Mouse (Mus musculus): ENCODE measurements around the gene Syngap1. TPM values are rescaled to one million over a fixed set of nuclear protein-coding genes. Genes with fewer than 3 reads are reported as not detected.
"Not testable (repeated sequence)": the region's sequence is repeated elsewhere in the genome, so short reads cannot be mapped to it uniquely, and the experiment has no call there.

Syngap1 gene
- 109 and 113 TPM in 2 replicates for polyA plus RNA-seq (2012; rRNA removed)

DNA sequence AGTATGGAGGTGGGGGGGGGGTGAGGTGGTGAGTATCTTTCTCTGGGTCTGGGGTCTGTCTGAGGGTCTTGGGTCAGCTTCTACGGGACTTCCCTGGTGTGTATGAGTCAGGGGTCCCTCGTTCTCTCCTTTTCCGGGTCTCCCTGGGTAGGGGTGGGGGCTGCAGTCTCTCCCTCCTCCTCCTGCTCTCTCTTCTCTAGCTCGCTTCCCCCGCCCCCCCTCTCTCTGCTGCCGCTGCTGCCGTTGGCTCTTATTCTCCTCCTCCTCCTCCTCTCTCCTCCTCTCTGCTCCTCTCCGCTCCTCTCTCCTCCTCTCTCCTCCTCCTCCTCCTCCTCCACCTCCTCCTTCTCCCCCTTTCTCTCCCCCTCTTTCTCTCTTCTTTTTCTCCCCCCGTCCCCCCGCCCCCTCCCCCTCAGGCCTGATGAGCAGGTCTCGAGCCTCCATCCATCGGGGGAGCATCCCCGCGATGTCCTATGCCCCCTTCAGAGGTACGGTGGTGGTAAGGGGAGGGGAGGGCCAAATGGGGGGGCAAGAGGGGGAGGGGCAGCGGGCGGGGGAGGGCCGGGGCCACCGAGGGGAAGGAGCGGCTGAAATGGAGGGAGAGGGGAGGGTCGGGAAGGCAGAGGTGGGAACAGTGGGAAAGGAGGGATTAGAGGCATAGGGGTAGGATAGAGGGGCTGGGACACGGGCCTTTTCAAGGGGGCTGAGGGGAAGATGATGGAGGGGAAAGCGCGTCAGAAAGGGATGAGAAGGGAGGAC lies at the start of gene Syngap1:
Syngap1 (plus strand) TSS at position 223 of the 759 bp plus-strand sequence.
- Histone ChIP-seq H3K36me3 (ENCODE audit: control insufficient read depth, insufficient read depth, low read length) (no peaks in the 10 kb centered on the region), H3K4me3 (ENCODE audit: control insufficient read depth, low read depth, low read length) (peak within 1 kb of the TSS; percentile 76), H3K27me3 (ENCODE audit: control insufficient read depth, insufficient read depth, low read length) (no peaks in the 10 kb centered on the region), H3K4me1 (ENCODE audit: control insufficient read depth, insufficient read depth, low read length) (peaks cover 45% of the 10 kb centered on the region), H3K27ac (ENCODE audit: control insufficient read depth, insufficient read depth, low read depth, low read length) (peak within 1 kb of the TSS; percentile 69)
- TF ChIP-seq POLR2A (IDR thresholded peaks at IDR 0.05; ENCODE audit: control insufficient read depth, low read depth, low read length) (no peak), CTCF (IDR thresholded peaks at IDR 0.05; ENCODE audit: control insufficient read depth, insufficient read depth, insufficient replicate concordance, low read depth, low read length) (no peak)

DNA sequence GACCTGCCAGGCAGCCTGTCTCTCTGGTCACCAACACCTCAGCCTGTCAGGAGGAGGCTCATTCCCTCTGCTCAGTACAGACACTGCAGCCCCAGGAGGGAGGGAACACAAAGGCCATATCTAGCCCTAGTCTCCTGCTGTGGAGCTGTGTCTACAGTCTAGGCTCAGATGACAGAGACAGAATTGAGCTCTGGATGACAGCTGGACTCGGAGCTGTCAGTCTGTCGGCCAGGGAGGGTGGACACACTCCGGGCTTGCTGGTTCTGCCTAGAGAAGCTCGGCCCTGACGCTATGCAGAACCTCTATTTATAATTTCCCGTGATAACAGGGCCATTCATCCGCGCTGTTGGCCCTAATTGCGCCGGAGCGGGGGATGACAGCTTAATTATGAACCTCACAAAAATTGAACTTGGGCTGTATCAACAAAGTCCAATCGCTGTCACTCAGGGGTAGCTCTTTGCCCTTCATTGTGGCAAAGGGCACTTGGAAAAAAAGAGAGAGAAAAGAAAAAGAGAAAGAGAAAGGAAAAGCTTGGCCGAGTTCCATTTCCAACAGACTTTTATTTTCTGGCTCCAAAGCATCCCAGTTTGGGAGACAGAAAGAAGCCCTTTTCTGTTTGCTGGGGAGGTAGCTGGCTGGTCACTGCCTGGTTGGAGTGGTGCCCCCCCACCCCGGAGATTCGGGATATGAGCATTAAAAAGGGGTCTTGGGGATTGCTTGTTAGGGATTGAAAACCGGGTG lies 48.2 kb upstream of the Syngap1 start:
- H3K27ac ChIP-seq (ENCODE audit: control insufficient read depth, insufficient read depth, low read depth, low read length) = no peak overlapping the region
- no peak for TF ChIP-seq POLR2A (IDR thresholded peaks at IDR 0.05; ENCODE audit: control insufficient read depth, low read depth, low read length)
- no peak for TF ChIP-seq CTCF (IDR thresholded peaks at IDR 0.05; ENCODE audit: control insufficient read depth, insufficient read depth, insufficient replicate concordance, low read depth, low read length)
- H3K36me3 ChIP-seq (ENCODE audit: control insufficient read depth, insufficient read depth, low read length) = no peaks in the 10 kb centered on the region
- no peak overlapping the region for H3K4me3 ChIP-seq (ENCODE audit: control insufficient read depth, low read depth, low read length)
- no peaks in the 10 kb centered on the region for H3K27me3 ChIP-seq (ENCODE audit: control insufficient read depth, insufficient read depth, low read length)
- H3K4me1 ChIP-seq (ENCODE audit: control insufficient read depth, insufficient read depth, low read length) = no peaks in the 10 kb centered on the region

DNA sequence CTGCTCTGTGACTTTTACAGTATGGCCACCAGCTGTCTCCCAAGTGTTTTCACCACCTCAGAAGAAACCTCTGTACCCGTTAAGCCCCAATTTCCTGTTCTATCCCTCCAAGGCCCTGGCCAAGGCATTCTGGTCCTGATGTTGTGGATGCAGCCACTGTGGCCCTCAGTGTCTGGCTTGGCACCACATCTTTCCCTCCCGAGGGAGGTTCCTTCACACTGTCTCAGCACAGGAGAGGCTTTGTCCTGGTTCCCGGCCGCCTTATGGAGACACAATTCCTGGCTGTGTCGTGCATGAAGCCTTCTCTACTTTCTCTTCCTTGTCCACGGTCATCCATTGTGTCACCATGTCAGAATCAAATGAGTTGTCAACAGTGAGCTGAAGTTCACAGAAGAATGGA lies 47.6 kb upstream of the Syngap1 start:
- no peak overlapping the region for H3K4me3 ChIP-seq (ENCODE audit: control insufficient read depth, low read depth, low read length)
- no peaks in the 10 kb centered on the region for H3K36me3 ChIP-seq (ENCODE audit: control insufficient read depth, insufficient read depth, low read length)
- no peak overlapping the region for H3K27ac ChIP-seq (ENCODE audit: control insufficient read depth, insufficient read depth, low read depth, low read length)
- no peak for TF ChIP-seq CTCF (IDR thresholded peaks at IDR 0.05; ENCODE audit: control insufficient read depth, insufficient read depth, insufficient replicate concordance, low read depth, low read length)
- no peak for TF ChIP-seq POLR2A (IDR thresholded peaks at IDR 0.05; ENCODE audit: control insufficient read depth, low read depth, low read length)
- H3K27me3 ChIP-seq (ENCODE audit: control insufficient read depth, insufficient read depth, low read length) = no peaks in the 10 kb centered on the region
- H3K4me1 ChIP-seq (ENCODE audit: control insufficient read depth, insufficient read depth, low read length) = no peaks in the 10 kb centered on the region

DNA sequence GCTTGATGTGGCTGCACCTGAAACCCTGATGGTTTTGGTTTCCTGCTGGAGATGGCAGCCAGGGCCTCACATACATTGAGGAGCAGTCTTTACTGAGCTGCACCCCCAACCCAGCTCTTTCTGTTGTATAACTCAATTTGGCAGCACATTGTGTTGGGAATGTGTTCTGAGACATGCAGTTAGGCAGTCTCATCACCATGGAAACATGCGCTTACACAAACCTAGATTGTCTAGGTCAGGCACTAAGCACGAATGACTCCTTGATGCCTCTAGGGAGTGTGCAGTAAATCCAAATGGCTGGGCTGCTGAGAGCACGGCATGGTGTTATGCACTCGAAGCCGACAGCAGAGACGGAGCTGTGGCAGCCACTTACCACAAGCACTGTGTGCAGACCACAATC lies 46.7 kb upstream of the Syngap1 start:
- TF ChIP-seq CTCF (IDR thresholded peaks at IDR 0.05; ENCODE audit: control insufficient read depth, insufficient read depth, insufficient replicate concordance, low read depth, low read length) (no peak), POLR2A (IDR thresholded peaks at IDR 0.05; ENCODE audit: control insufficient read depth, low read depth, low read length) (no peak)
- no peak overlapping the region for H3K4me3 ChIP-seq (ENCODE audit: control insufficient read depth, low read depth, low read length)
- no peaks in the 10 kb centered on the region for H3K4me1 ChIP-seq (ENCODE audit: control insufficient read depth, insufficient read depth, low read length)
- H3K27ac ChIP-seq (ENCODE audit: control insufficient read depth, insufficient read depth, low read depth, low read length) = no peak overlapping the region
- no peaks in the 10 kb centered on the region for H3K27me3 ChIP-seq (ENCODE audit: control insufficient read depth, insufficient read depth, low read length)
- no peaks in the 10 kb centered on the region for H3K36me3 ChIP-seq (ENCODE audit: control insufficient read depth, insufficient read depth, low read length)

DNA sequence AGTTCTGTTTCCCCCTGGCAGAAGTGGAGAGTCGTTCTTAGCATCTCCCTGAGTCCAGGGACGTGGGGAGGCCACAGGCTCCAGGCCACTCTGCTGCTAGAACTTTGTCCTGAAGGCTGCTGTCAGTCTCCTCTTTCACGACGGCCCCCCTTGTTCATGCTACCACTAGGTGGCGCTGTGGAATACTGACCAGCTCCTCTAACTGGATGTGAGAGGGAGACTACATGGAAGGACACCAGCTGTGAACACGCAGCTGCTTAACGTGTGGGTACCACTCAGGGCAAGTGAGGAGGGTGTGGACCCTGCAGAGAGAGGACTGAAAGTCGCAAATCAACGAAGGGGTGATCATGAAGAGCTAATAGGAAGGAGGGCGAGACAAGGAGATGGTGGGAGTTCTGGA lies 45.5 kb upstream of the Syngap1 start:
- TF ChIP-seq POLR2A (IDR thresholded peaks at IDR 0.05; ENCODE audit: control insufficient read depth, low read depth, low read length) (no peak), CTCF (IDR thresholded peaks at IDR 0.05; ENCODE audit: control insufficient read depth, insufficient read depth, insufficient replicate concordance, low read depth, low read length) (peak; percentile 89)
- Histone ChIP-seq H3K27me3 (ENCODE audit: control insufficient read depth, insufficient read depth, low read length) (no peaks in the 10 kb centered on the region), H3K27ac (ENCODE audit: control insufficient read depth, insufficient read depth, low read depth, low read length) (no peak overlapping the region), H3K4me3 (ENCODE audit: control insufficient read depth, low read depth, low read length) (no peak overlapping the region), H3K36me3 (ENCODE audit: control insufficient read depth, insufficient read depth, low read length) (no peaks in the 10 kb centered on the region), H3K4me1 (ENCODE audit: control insufficient read depth, insufficient read depth, low read length) (no peaks in the 10 kb centered on the region)

DNA sequence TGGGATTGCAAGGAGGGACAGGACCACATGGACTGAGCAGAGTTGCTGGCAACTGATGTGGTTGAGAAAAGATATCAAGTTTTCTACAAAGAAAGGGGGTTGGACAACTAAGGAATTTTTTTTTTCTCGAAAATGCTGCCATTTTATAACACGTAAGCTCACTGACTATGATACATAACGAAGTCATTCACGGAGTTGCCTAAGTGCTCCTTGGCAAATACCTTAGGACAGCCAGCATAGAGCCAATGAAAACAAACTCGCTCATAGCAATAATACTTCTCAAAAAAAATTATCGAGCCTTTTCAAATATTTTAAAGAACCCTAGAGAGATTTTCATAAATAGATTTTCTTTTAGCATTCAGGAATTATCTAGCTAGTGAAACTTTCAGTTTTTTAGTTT lies 40.1 kb upstream of the Syngap1 start:
- Histone ChIP-seq H3K27ac (ENCODE audit: control insufficient read depth, insufficient read depth, low read depth, low read length) (no peak overlapping the region), H3K4me3 (ENCODE audit: control insufficient read depth, low read depth, low read length) (no peak overlapping the region), H3K4me1 (ENCODE audit: control insufficient read depth, insufficient read depth, low read length) (no peaks in the 10 kb centered on the region), H3K36me3 (ENCODE audit: control insufficient read depth, insufficient read depth, low read length) (no peaks in the 10 kb centered on the region), H3K27me3 (ENCODE audit: control insufficient read depth, insufficient read depth, low read length) (no peaks in the 10 kb centered on the region)
- TF ChIP-seq CTCF (IDR thresholded peaks at IDR 0.05; ENCODE audit: control insufficient read depth, insufficient read depth, insufficient replicate concordance, low read depth, low read length) (no peak), POLR2A (IDR thresholded peaks at IDR 0.05; ENCODE audit: control insufficient read depth, low read depth, low read length) (no peak)

DNA sequence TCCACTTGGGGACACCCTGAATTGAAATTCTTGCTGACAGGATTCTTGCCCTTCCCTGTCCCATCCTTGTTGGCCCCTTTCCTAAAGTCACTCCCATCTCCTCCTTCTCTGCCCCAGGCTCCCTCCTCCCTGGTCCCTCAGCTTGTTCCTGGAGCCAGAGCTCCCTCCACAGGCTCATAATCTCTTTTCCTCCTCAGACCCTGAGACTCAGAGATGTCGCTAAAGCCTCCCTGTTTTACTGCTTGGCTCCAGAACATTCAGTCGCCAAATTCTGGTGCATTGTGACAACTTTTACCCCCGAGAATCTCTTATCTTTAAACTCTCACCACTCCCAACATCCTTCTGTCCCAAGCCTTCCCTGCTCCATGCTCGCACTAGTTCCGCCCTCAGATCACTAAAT lies 36.7 kb upstream of the Syngap1 start:
- no peak overlapping the region for H3K4me3 ChIP-seq (ENCODE audit: control insufficient read depth, low read depth, low read length)
- no peak overlapping the region for H3K27ac ChIP-seq (ENCODE audit: control insufficient read depth, insufficient read depth, low read depth, low read length)
- no peaks in the 10 kb centered on the region for H3K27me3 ChIP-seq (ENCODE audit: control insufficient read depth, insufficient read depth, low read length)
- no peaks in the 10 kb centered on the region for H3K4me1 ChIP-seq (ENCODE audit: control insufficient read depth, insufficient read depth, low read length)
- TF ChIP-seq POLR2A (IDR thresholded peaks at IDR 0.05; ENCODE audit: control insufficient read depth, low read depth, low read length) (no peak), CTCF (IDR thresholded peaks at IDR 0.05; ENCODE audit: control insufficient read depth, insufficient read depth, insufficient replicate concordance, low read depth, low read length) (no peak)
- H3K36me3 ChIP-seq (ENCODE audit: control insufficient read depth, insufficient read depth, low read length) = no peaks in the 10 kb centered on the region

DNA sequence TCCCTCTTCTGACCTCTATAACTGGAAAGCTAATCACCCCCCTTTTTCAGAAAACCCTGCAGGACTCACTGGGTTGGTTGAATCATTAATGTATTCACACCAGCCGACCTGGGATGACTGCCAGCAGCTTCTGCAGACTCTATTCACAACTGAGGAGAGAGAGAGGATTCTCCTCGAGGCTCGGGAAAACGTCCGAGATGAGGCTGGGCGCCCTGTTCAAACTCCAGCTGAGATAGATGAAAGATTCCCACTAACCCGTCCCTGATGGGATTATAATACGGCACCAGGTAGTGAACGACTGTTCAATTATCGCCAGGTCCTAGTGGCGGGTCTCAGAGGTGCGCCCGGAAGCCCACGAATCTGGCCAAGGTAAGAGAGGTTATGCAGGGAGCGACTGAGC lies 33.5 kb upstream of the Syngap1 start:
- not testable (repeated sequence) for H3K27me3 ChIP-seq (ENCODE audit: control insufficient read depth, insufficient read depth, low read length); H3K36me3 ChIP-seq (ENCODE audit: control insufficient read depth, insufficient read depth, low read length); H3K4me1 ChIP-seq (ENCODE audit: control insufficient read depth, insufficient read depth, low read length); H3K4me3 ChIP-seq (ENCODE audit: control insufficient read depth, low read depth, low read length); H3K27ac ChIP-seq (ENCODE audit: control insufficient read depth, insufficient read depth, low read depth, low read length)

All from testis, adult 2 months (tissue).